Mouse (Mus musculus): ENCODE measurements around the gene Rhov.

Gene Rhov

DNA sequence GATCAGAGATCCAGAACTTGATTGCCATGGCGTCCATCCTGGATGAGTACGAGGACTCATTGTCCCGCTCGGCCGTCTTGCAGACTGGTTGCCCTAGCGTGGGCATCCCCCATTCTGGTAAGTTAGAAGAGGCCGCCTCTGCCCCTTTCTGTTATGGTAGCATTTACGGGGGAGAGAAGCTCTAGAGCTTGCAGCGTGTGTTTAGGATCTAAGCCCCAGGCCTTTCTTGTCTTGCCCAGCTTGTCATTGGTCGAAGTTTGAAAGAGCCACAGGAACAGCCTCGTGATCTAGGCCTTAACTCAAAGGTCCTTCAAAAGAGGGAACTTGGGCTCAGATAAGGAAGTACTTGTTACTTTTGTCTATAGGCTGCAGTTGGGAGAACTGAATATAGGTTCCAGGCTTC, 17.9 kb upstream of the Rhov start:
- DNase-seq = no peak

GRCm38 (mm10) chr2:119288270-119288882, 17.3 kb upstream of the Rhov start, which contains the start of gene Vps18:
Gene Vps18, plus strand, starts transcription at chr2:119288740.
- DNase-seq = peak; percentile 98

- no peak for DNase-seq
Measured at GRCm38 (mm10) chr2:119287372-119287771, 16.3 kb upstream of the Rhov start.

GRCm38 (mm10) chr2:119281899-119282565, 11.0 kb upstream of the Rhov start:
- DNase-seq = no peak

DNA sequence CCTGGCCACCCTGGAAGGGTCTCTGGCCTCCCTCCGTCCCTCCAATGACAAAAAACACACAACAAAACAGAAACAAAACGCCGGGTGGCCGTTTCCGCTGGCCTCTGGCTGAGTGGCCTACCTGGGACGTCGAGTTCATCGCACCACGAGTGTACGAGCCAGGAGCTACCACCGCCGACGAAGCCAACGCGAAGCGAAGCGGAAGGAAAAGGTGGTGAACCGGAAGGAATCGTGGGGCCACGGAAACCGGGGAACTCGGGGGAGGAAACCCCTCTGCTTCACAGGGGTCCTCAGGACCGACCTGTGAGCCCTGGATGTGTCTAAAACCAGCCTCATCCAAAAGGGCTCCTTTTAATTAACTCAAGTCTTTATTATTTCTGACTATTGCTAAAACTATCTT, 6.7 kb upstream of the Rhov start:
- DNase-seq = no peak

DNA sequence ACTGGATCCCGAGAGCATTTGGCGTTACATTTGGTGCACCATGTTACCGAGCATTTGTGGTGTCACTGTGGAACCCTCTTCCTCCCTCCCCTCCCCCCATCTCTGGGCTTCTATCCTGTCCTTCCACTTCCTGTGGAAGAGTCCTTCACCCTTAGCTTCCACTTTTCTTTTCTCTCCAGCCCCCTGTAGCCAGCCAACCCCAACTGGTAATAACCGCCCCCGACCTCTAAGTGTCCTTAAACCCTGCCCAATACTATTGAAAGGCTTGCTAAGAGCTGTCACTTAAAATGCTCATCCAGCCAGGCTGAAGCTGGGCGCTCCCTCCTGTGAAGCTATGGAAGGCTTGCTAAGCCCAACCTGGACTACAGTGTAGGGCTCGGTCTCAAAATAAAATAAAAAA, 5.9 kb upstream of the Rhov start:
- DNase-seq = no peak

- DNase-seq = no peak
Measured at GRCm38 (mm10) chr2:119274126-119274525, 3.1 kb upstream of the Rhov start.

- DNase-seq = no peak
Measured at GRCm38 (mm10) chr2:119270286-119270642, 808 bp downstream of the Rhov start.

GRCm38 (mm10) chr2:119263813-119264212, 7.3 kb downstream of the Rhov start:
- no peak for DNase-seq

DNA sequence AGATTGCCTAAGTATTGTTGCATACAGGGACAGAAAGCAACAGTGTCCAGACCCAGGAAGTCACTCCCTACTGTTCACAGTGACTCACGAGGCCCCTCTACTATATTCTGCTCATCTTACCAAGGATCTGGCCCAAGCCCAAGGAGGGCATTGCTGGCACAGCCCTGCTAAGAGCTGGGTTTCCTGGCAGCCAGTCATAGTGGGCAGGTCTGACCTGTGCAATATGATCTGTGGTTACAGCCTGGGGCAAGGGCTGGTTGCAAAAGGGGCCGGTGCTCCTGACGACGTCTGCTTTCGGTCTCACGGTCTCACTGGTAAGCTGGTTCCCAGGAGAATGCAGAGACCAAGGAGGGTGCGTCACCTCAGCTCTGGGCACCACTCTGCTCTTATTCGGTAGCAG, 8.1 kb downstream of the Rhov start:
- no peak for DNase-seq

GRCm38 (mm10) chr2:119261326-119261725, 9.7 kb downstream of the Rhov start:
- no peak for DNase-seq

GRCm38 (mm10) chr2:119260518-119260917, 10.6 kb downstream of the Rhov start:
- DNase-seq = no peak

DNA sequence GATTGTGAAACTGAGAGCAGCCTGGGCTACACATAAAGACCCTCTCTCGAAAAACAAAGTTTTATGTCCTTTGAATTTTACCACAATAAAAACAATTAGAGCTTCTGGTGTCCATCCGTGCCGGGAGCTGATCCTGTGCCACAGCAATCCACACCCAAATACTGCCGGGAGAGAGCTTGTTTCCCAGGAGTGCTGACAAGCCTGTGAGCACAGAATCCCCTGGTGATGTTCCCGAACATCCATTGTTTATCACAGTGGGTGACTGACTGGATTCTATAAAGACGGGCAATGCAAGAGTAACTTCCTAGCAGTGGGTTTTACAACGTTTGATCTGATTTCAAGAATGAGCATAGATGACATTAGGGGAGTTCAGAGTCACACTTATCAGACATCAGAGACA, 16.1 kb downstream of the Rhov start:
- no peak for DNase-seq

DNA sequence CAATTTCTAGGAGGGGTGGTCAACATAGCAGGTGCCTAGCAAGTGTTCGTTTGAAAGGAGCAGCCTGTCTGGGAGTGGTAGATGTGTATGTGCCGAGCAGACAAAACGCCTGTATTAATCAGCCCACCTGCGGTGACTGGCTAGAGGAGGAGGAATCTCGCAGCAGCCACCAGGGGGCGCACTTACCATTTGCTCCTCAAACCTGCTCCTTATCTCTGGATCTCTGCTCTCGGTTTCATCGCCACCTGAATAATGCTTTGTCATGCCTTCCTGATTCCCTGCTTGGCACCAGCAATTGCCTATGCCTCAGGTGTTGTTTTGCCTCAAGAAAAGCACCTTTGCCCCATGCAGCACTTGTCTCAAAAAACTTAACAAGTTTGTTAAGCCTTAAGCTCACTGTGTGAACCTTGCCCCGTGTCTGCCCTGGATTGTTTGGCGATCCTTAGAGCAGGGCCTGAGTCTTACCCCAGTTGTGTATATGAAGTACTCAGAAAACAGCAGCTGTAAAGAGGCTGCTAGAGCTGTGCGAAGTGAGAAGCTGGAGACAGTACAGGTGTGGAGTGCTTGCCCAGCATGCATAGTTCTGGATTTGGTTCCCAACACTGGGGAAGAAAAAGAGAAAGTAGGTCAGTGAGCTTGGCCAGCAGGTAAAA, 20.1 kb downstream of the Rhov start:
- peak; percentile 86 for DNase-seq

- no peak for DNase-seq
Measured at GRCm38 (mm10) chr2:119250377-119250776, 20.7 kb downstream of the Rhov start.

- DNase-seq = no peak
Measured at GRCm38 (mm10) chr2:119249592-119250061, 21.4 kb downstream of the Rhov start.

GRCm38 (mm10) chr2:119247904-119248303, 23.2 kb downstream of the Rhov start:
- DNase-seq = no peak

GRCm38 (mm10) chr2:119245246-119245645, 25.8 kb downstream of the Rhov start:
- DNase-seq = no peak

DNA sequence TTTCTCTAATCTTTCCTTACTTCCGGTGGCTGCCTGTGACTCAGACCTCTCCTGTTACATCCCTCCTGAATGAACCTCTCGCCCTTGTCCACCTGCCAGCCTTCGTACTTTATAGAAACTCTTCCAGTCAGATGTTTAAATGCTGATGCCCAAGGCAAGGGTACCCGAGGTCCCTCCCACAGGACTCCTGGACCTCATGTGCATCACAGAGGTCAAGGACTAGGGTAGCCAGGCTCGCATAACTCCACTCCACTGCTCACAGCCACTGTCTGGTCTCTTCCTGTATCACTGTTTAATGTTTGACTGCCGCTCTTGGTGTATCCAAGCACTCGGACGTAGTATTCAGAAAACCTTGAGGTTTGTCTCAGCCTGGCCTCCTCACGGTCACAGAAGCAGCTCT, 28.5 kb downstream of the Rhov start:
- DNase-seq = no peak

- no peak for DNase-seq
Measured at GRCm38 (mm10) chr2:119240819-119241186, 30.3 kb downstream of the Rhov start.

GRCm38 (mm10) chr2:119240075-119240818, 30.8 kb downstream of the Rhov start:
- no peak for DNase-seq

GRCm38 (mm10) chr2:119238671-119239070, 32.4 kb downstream of the Rhov start:
- DNase-seq = no peak

DNA sequence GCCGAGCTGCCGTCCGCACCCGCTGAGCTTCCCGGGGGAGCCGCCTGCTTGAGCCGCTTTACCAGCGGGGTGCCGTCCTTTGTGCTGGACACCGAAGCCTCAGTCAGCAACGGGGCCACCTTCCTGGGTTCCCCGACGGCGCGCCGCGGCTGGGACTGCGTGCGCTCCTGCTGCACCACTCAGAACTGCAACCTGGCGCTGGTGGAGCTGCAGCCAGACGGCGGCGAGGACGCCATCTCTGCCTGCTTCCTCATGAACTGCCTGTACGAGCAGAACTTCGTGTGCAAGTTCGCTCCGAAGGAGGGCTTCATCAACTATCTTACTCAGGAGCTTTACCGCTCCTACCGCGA, 33.2 kb downstream of the Rhov start:
- peak; percentile 12 for DNase-seq
